Mouse (Mus musculus) small intestine, adult 2 months (tissue): ENCODE data around the gene Nucb1.

Experiments
- CTCF ChIP-seq: fragments of 200-500 bp; IDR thresholded peaks from 2 replicates; pipeline ENCODE4 v1.5.1; 2012; ENCODE audit warnings: low read depth, mild to moderate bottlenecking, control low read depth, inconsistent platforms, low read length, moderate library complexity, mixed read lengths; ENCODE audit not compliant: insufficient replicate concordance, insufficient read length; ENCODE audit errors: extremely low read depth
- POLR2A ChIP-seq: fragments of 200-500 bp; IDR thresholded peaks from 2 replicates; pipeline ENCODE4 v1.6.1; 2012; ENCODE audit warnings: low read depth, mild to moderate bottlenecking, control low read depth, inconsistent platforms, low read length, moderate library complexity

GRCm38 (mm10) chr7:45520605-45521004 is 10.4 kb upstream of the Nucb1 start:
- TF ChIP-seq CTCF (no peak), POLR2A (no peak)
